8 mouse cellular contexts compared by ENCODE assay signal in the genomic region with DNA sequence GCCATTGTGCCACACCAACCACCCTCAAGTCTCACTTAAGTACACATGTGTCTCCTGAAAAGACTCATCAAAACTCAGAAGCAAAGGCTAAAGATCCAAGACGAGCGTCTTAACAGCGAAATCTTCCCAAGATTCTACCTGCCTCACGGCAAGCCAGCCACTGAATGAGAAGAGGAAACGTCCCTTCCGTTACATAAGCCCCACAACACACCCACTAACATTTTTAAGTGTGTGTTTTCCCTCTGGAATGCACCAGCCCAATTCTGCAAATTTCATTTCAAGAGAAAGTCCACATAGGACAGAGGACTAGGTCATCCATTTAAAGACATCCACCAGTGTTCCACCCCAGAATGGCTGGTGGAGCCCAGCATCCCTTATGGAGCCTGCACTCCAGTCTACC. TPM values are rescaled to one million over a fixed set of nuclear protein-coding genes. Genes with fewer than 3 reads are reported as not detected.
A peak's percentile ranks its signal among the peaks of the same experiment; 100 is the strongest.
DNase-seq lines count a peak whose midpoint lies in the region; ATAC-seq and TF ChIP-seq lines count a peak whose summit lies in the region.

No protein-coding gene starts in this region.

- DNase-seq in left cerebral cortex, adult 2 months (ENCODE audit: extremely low spot score in 1 of 2, low spot score in 2 of 2): peak; percentile 19
- DNase-seq in left cerebral cortex, postnatal 10 days (ENCODE audit: extremely low spot score in 1 of 2, low spot score in 2 of 2): no peak
- DNase-seq in brain, adult 2 months (ENCODE audit: low read depth, low spot score): peak; percentile 57
- DNase-seq in hindbrain, embryonic 11.5 days (ENCODE audit: low spot score): no peak
- DNase-seq in urinary bladder, postnatal 14 days (ENCODE audit: low spot score): no peak
- DNase-seq in ovary, adult 18-20 months (ENCODE audit: low spot score): no peak
- no peak for DNase-seq in thymus, postnatal 14 days

- no peaks in the 10 kb centered on the region for H3K9me3 ChIP-seq in hindbrain, embryonic 11.5 days (ENCODE audit: control insufficient read depth, low read length)
- H3K9me3 ChIP-seq in midbrain, embryonic 13.5 days: no peaks in the 10 kb centered on the region

- H3K27me3 ChIP-seq in hindbrain, embryonic 11.5 days (ENCODE audit: control insufficient read depth, insufficient read depth, low read length): no peaks in the 10 kb centered on the region
- 0 out of 2 replicates have a peak, but pooled peaks cover 3% of the 10 kb centered on the region for H3K27me3 ChIP-seq in midbrain, embryonic 13.5 days

- peak overlapping the region; percentile 76 for H3K9ac ChIP-seq in hindbrain, embryonic 11.5 days (ENCODE audit: low read depth, low read length)
- peak overlapping the region; percentile 82 for H3K9ac ChIP-seq in midbrain, embryonic 13.5 days (replicated peaks)

- H3K36me3 ChIP-seq in hindbrain, embryonic 11.5 days (ENCODE audit: control insufficient read depth, insufficient read depth, low read length): no peaks in the 10 kb centered on the region
- H3K36me3 ChIP-seq in midbrain, embryonic 13.5 days: no peaks in the 10 kb centered on the region; the same call in 1 of the 2 replicates

- peak overlapping the region; percentile 89 for H3K4me2 ChIP-seq in hindbrain, embryonic 11.5 days (replicated peaks; ENCODE audit: low read depth, low read length)
- H3K4me2 ChIP-seq in midbrain, embryonic 13.5 days (replicated peaks): peak overlapping the region; percentile 92

- WGBS in hindbrain, embryonic 11.5 days: 84% methylated on average over 6 of the region's 6 CpGs
- WGBS in midbrain, embryonic 13.5 days: 86% methylated on average over 6 of the region's 6 CpGs

- intact Hi-C loops in left cerebral cortex, adult 2 months (cut with DNase I): loop anchor here (1.0 kb wide), 1 partner anchor 17 kb away; no protein-coding TSS in a partner anchor
- intact Hi-C loops in left cerebral cortex, postnatal 10 days (cut with DNase I): no loop called here

- ATAC-seq in hindbrain, embryonic 11.5 days (ENCODE audit: low FRiP score): no peak
- no peak for ATAC-seq in midbrain, embryonic 13.5 days

- no peak for TF ChIP-seq CTCF in left cerebral cortex, adult 2 months (IDR thresholded peaks at IDR 0.05)

- peak overlapping the region; percentile 89 for H3K27ac ChIP-seq in left cerebral cortex, adult 2 months
- H3K27ac ChIP-seq in hindbrain, embryonic 11.5 days (ENCODE audit: low read depth, low read length): no peak overlapping the region
- H3K27ac ChIP-seq in midbrain, embryonic 13.5 days: no peak overlapping the region

- peak overlapping the region; percentile 97 for H3K4me3 ChIP-seq in left cerebral cortex, adult 2 months
- peak overlapping the region; percentile 88 for H3K4me3 ChIP-seq in hindbrain, embryonic 11.5 days (ENCODE audit: low read depth, low read length)
- peak overlapping the region; percentile 65 for H3K4me3 ChIP-seq in midbrain, embryonic 13.5 days (replicated peaks)

- no peaks in the 10 kb centered on the region for H3K4me1 ChIP-seq in hindbrain, embryonic 11.5 days (replicated peaks; ENCODE audit: control insufficient read depth, insufficient read depth, low read length)
- peaks cover 33% of the 10 kb centered on the region for H3K4me1 ChIP-seq in midbrain, embryonic 13.5 days (replicated peaks)

RNA-seq across cellular contexts. Expression of a gene that starts 0.7 kb away (rescaled TPM):
- 100 to 1,000 TPM; 111 to 117 TPM for total RNA-seq in left cerebral cortex, adult 2 months (2021)
- total RNA-seq in left cerebral cortex, postnatal 10 days (2021): 10 to 100 TPM; 68.2 to 72.6 TPM
- 19.0 and 21.2 TPM in 2 replicates for polyA plus RNA-seq in hindbrain, embryonic 11.5 days (2014; fragmentation: Nextera tagmentation; extraction: Ambion mirVana)
- polyA plus RNA-seq in midbrain, embryonic 13.5 days (2015; fragmentation: Nextera tagmentation; extraction: Ambion mirVana): 28.8 and 28.9 TPM in 2 replicates

RNA-seq across cellular contexts. Expression of a gene that starts 14.1 kb away (rescaled TPM):
- total RNA-seq in left cerebral cortex, adult 2 months (2021): 10 to 100 TPM; 56.2 to 57.5 TPM
- total RNA-seq in left cerebral cortex, postnatal 10 days (2021): 10 to 100 TPM; 60.9 to 63.8 TPM
- 58.4 and 63.3 TPM in 2 replicates for polyA plus RNA-seq in hindbrain, embryonic 11.5 days (2014; fragmentation: Nextera tagmentation; extraction: Ambion mirVana)
- 57.7 and 64.0 TPM in 2 replicates for polyA plus RNA-seq in midbrain, embryonic 13.5 days (2015; fragmentation: Nextera tagmentation; extraction: Ambion mirVana)

Comparison
In these comparisons a context has a peak if more than half of its experiments do, and no peak if none do; other contexts are left out.
1. DNase-seq: peak in left cerebral cortex, adult 2 months (2 of 2) and brain, adult 2 months (single experiment); none in left cerebral cortex, postnatal 10 days (0 of 2), hindbrain, embryonic 11.5 days (single experiment), urinary bladder, postnatal 14 days (single experiment), ovary, adult 18-20 months (single experiment) and thymus, postnatal 14 days (single experiment).
2. Peak in every context shown above with its lines, with median percentiles within 50 percentile points of each other: H3K4me3 ChIP-seq.